Mouse (Mus musculus) heart, embryonic 14.5 days (tissue): ENCODE data around the gene Slc16a12. TPM values are rescaled to one million over a fixed set of nuclear protein-coding genes. Genes with fewer than 3 reads are reported as not detected.

Experiments
- ATAC-seq: fragments of 200-750 bp; cut with Nextera tagmentation; 2 replicates; pipeline ENCODE4 v1.8.0; 2017; ENCODE audit warnings: low read depth, moderate TSS enrichment; ENCODE audit not compliant: insufficient number of reproducible peaks, insufficient read depth, low FRiP score
- H3K27ac ChIP-seq, 2 experiments: fragments of 200-500 bp in 1 of 2; fragments of 300-500 bp in 1 of 2; sonication (generic) in 1 of 2; replicated peaks in 1 of 2; 2 replicates each; pipeline ENCODE4 v1.5.1; 2012 to 2014; ENCODE audit warnings: low read depth in 2 of 2, low read length in 2 of 2, control low read depth in 1 of 2, mild to moderate bottlenecking in 1 of 2, mixed read lengths in 1 of 2; ENCODE audit not compliant: control insufficient read depth in 1 of 2, insufficient read depth in 1 of 2
- H3K27me3 ChIP-seq: fragments of 300-500 bp; sonication (generic); 2 replicates; pipeline ENCODE4 v1.6.1; 2014; ENCODE audit warnings: mild to moderate bottlenecking, low read length, control low read depth; ENCODE audit not compliant: control insufficient read depth, insufficient read depth
- H3K36me3 ChIP-seq: fragments of 300-500 bp; sonication (generic); 2 replicates; pipeline ENCODE4 v1.6.1; 2014; ENCODE audit warnings: mild to moderate bottlenecking, control low read depth, low read length, mixed read lengths; ENCODE audit not compliant: control insufficient read depth, insufficient read depth
- H3K4me1 ChIP-seq, 2 experiments: fragments of 200-500 bp in 1 of 2; fragments of 300-500 bp in 1 of 2; sonication (generic) in 1 of 2; 2 replicates each; pipeline ENCODE4 v1.6.1; 2012 to 2014; ENCODE audit warnings: low read length in 2 of 2, control low read depth in 1 of 2, mixed read lengths in 1 of 2; ENCODE audit not compliant: control insufficient read depth in 2 of 2, insufficient read depth in 2 of 2
- H3K4me2 ChIP-seq: fragments of 300-500 bp; sonication (generic); 2 replicates; pipeline ENCODE4 v1.6.1; 2014; ENCODE audit warnings: mild to moderate bottlenecking, low read length
- H3K4me3 ChIP-seq, 2 experiments: fragments of 200-500 bp in 1 of 2; fragments of 300-500 bp in 1 of 2; sonication (generic) in 1 of 2; 2 replicates each; pipeline ENCODE4 v1.5.1; 2012 to 2014; ENCODE audit warnings: low read length in 2 of 2, mild to moderate bottlenecking in 2 of 2, control low read depth in 1 of 2, low read depth in 1 of 2, moderate library complexity in 1 of 2; ENCODE audit not compliant: control insufficient read depth in 1 of 2, insufficient read depth in 1 of 2
- H3K9ac ChIP-seq: fragments of 300-500 bp; sonication (generic); 2 replicates; pipeline ENCODE4 v1.6.1; 2014; ENCODE audit warnings: mild to moderate bottlenecking, low read length
- H3K9me3 ChIP-seq: fragments of 300-500 bp; sonication (generic); 2 replicates; pipeline ENCODE4 v1.6.1; 2016; ENCODE audit warnings: low read length, control low read depth; ENCODE audit not compliant: control insufficient read depth
- WGBS: fragments of 180-500 bp; shearing (Covaris S2); extraction: QIAGEN DNeasy Blood & Tissue Kit; methylation state at CpG from one replicate; pipeline ENCODE4 v1.1.7; 2014; 5-methylcytosine and 5-hydroxymethylcytosine counted together
- polyA plus RNA-seq: library from polyadenylated mRNA; unstranded; fragments of >200 nt; fragmentation: Nextera tagmentation; extraction: Ambion mirVana; gene quantifications from 2 replicates; pipeline ENCODE4 v1.2.1, GENCODE M21; 2014

The Slc16a12 gene
- polyA plus RNA-seq, 1 experiment from 2014 or later, result 19.7 TPM

DNA sequence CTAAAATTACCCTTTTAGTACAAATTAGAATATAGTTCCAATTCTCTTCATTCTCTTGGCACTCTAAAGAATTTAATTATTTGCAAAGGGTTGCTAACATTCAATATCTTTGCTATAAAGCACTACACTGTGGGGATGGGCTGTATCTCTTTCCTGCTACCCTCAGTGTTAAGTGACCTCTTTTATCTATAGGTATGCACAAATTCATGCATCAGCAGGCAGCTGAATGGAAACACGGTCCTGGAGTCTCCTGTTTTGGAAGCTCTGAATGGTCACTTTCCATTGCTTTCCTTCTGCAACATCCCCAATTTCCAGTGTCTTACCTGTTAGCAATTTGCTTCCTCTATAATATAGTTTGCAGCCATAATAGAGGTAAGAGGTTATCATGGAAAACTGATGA lies 48.2 kb downstream of the Slc16a12 start:
- ATAC-seq, result no peak
- 48% methylated on average over 1 of the region's 1 CpGs for WGBS
- H3K4me1 ChIP-seq, result no peaks in the 10 kb centered on the region
- no peak overlapping the region for H3K9ac ChIP-seq
- H3K27ac ChIP-seq, result no peak overlapping the region
- H3K27me3 ChIP-seq, result no peaks in the 10 kb centered on the region
- H3K9me3 ChIP-seq, result no peaks in the 10 kb centered on the region
- no peaks in the 10 kb centered on the region for H3K36me3 ChIP-seq
- no peak overlapping the region for H3K4me2 ChIP-seq
- no peak overlapping the region for H3K4me3 ChIP-seq

DNA sequence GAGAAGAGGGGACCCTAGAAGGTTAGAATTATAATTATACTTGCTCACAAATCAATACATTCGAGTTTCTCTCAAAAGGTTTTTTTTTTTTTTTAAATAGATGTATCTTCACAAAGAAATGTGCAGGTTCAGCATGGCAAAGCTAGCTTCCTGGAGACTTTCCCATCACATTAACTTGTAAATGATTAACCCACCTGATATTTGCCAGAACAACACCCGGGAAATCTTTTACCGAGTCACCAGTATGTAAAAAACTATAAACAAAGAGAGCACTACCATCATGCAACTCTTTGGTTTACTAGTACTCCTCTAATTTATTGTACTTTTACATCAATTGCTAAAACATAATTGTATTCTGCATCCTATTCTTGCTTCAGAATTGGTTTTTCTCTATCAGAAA lies 48.7 kb downstream of the Slc16a12 start:
- WGBS, result 87% methylated on average over 3 of the region's 3 CpGs
- Histone ChIP-seq H3K36me3 (no peaks in the 10 kb centered on the region), H3K27ac (no peak overlapping the region), H3K27me3 (no peaks in the 10 kb centered on the region), H3K9me3 (no peaks in the 10 kb centered on the region), H3K9ac (no peak overlapping the region), H3K4me3 (no peak overlapping the region), H3K4me1 (no peaks in the 10 kb centered on the region), H3K4me2 (no peak overlapping the region)
- no peak for ATAC-seq

DNA sequence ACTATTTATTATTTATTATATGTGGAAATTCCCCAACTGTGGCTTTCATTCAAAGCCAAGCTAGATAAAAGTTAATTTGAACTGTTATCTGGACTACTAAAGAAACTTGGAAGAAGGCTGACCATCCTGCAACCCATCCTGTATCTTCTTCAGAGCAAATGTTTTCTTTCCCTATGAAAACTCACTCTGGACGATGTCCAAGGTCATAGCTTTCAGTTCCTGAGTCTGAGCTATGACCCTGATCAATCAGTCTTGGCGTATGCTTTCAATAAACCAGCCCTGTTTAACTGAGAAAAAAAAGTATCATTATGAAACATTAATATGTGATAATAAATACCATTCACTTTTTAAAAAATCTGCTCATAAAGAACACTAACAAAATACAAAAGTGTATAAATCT lies 49.6 kb downstream of the Slc16a12 start:
- Histone ChIP-seq H3K4me2 (no peak overlapping the region), H3K36me3 (no peaks in the 10 kb centered on the region), H3K4me1 (no peaks in the 10 kb centered on the region), H3K9ac (no peak overlapping the region), H3K4me3 (no peak overlapping the region), H3K27me3 (no peaks in the 10 kb centered on the region), H3K27ac (no peak overlapping the region), H3K9me3 (no peaks in the 10 kb centered on the region)
- ATAC-seq, result no peak
- WGBS, result 72% methylated on average over 2 of the region's 2 CpGs

DNA sequence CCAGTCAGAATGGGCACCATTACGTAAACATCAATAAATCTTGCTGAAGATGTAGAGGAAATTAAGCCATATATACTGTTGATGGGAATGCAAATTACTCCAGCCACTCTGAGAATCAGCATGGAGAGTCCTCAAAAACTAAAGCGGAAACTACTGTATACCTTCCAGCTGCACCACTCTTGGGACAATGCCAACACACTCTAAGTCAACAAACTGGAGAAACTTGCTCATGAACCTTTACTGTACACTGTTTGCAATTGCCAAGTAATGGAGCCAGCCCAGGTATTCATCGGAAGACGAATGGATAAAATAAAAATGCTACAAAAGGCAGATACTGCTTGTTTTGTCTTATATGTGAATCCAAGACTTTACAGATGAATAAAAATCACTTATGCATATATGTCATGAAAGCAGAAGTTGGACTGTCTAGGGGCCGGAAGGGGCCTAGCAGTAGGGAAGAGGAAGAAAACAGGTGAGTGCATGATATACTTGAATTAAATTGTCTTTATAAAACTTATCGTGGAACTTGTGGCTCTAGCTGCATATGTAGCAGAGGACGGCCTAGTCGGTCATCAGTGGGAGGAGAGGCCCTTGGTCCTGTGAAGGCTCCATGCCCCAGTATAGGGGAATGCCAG lies 50.6 kb downstream of the Slc16a12 start:
- H3K4me2 ChIP-seq, result no peak overlapping the region
- no peak overlapping the region for H3K27ac ChIP-seq
- no peak overlapping the region for H3K4me3 ChIP-seq
- H3K9ac ChIP-seq, result no peak overlapping the region
- WGBS, result 87% methylated on average over 8 of the region's 8 CpGs
- H3K4me1 ChIP-seq, result no peaks in the 10 kb centered on the region
- no peak for ATAC-seq
- no peaks in the 10 kb centered on the region for H3K9me3 ChIP-seq
- H3K27me3 ChIP-seq, result no peaks in the 10 kb centered on the region
- no peaks in the 10 kb centered on the region for H3K36me3 ChIP-seq

DNA sequence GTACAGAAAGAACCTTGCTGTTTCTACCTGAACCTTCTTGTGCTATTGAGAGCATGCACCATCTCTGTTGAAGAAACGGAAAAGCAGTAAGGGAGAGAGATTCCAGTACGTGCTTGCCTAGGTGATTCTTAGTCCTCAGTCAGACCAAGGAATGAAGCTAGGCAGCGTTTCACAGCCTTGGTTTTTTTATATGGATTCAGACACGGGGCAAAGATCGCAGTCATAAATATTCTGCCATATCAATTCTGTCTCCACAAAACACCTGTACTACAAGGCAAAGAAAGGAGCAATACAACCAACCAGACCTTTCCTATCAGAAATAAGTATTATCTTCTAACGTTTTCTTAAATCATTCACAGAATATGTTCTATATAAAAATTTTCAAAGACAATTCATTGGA lies 55.7 kb downstream of the Slc16a12 start:
- Histone ChIP-seq H3K4me3 (no peak overlapping the region), H3K9ac (no peak overlapping the region), H3K36me3 (no peaks in the 10 kb centered on the region), H3K4me1 (no peaks in the 10 kb centered on the region), H3K4me2 (no peak overlapping the region), H3K27ac (no peak overlapping the region), H3K27me3 (no peaks in the 10 kb centered on the region), H3K9me3 (no peaks in the 10 kb centered on the region)
- 82% methylated on average over 6 of the region's 6 CpGs for WGBS
- no peak for ATAC-seq

DNA sequence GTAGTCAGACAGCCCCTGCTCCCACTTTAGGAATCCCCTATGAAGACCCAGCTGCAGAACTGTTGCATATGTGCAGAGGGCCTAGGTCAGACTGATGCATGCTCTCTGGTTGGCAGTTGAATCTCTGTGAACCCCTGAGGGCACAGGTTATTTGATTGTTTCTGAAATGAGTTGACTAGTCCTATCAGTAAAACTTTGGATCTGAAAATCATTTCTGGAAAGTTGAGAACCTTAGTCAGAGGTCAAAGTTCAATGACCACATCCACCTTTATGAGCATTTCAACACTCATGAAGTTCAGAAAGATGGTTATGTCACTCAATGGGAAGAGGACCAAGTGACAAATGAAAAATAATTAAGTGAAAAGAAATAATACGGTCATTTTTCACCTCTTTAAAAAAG lies 61.6 kb downstream of the Slc16a12 start:
- H3K4me2 ChIP-seq, result no peak overlapping the region
- no peak for ATAC-seq
- H3K4me1 ChIP-seq, result no peaks in the 10 kb centered on the region
- no peaks in the 10 kb centered on the region for H3K36me3 ChIP-seq
- no peak overlapping the region for H3K27ac ChIP-seq
- H3K9me3 ChIP-seq, result no peaks in the 10 kb centered on the region
- WGBS, result 90% methylated on average over 1 of the region's 1 CpGs
- H3K27me3 ChIP-seq, result no peaks in the 10 kb centered on the region
- no peak overlapping the region for H3K4me3 ChIP-seq
- no peak overlapping the region for H3K9ac ChIP-seq

DNA sequence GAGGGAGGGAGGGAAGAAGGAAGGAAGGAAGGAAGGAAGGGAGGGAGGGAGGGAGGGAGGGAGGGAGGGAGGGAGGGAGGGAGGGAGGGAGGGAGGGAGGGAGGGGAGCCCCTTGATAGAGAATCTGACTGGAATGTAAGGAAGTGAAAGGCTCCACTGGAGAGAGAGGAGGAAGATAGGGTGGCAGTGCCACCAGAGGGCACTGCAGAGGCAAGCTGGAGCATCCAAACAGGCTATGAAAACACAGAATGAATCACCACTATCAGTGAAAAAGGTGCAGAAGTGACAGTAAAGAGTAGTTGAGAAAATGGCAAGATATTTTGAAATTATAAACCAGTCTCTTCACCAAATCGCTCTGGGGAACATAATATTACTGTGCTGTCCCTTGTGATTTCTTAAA lies 62.2 kb downstream of the Slc16a12 start:
- H3K27me3 ChIP-seq, result no peaks in the 10 kb centered on the region
- no peak for ATAC-seq

DNA sequence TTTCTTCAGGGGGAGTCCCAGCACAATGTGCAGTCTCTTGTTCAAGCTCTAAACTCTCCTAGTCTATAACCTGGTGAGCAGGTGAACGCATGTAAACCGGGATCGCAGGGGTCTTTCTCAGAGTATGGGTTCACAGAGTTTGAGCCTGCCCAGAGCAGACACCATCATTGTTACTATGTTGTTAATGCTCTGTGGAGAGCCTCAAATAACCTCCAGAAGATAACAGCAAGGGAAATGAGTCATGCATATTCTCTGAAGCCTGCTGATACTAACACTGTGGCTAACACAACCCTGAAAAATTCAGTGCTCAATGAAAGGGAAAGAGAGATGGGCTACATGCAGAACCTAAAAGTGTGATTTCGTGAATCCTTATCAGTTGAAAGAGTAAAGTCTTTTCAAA lies 68.7 kb downstream of the Slc16a12 start:
- Histone ChIP-seq H3K4me2 (no peak overlapping the region), H3K4me1 (peaks cover 3 to 8% of the 10 kb centered on the region in 2 experiments)
- WGBS, result 33% methylated on average over 4 of the region's 4 CpGs

More for the DNA sequence above, 62.2 kb downstream of the Slc16a12 start:
- H3K36me3 ChIP-seq, result no peaks in the 10 kb centered on the region
- H3K4me3 ChIP-seq, result no peak overlapping the region
- no peak overlapping the region for H3K4me2 ChIP-seq
- H3K9ac ChIP-seq, result no peak overlapping the region
- no peaks in the 10 kb centered on the region for H3K9me3 ChIP-seq
- WGBS, result 42% methylated on average over 1 of the region's 1 CpGs
- H3K4me1 ChIP-seq, result no peaks in the 10 kb centered on the region
- H3K27ac ChIP-seq, result no peak overlapping the region

More for the DNA sequence above, 68.7 kb downstream of the Slc16a12 start:
- no peaks in the 10 kb centered on the region for H3K27me3 ChIP-seq
- H3K9me3 ChIP-seq, result no peaks in the 10 kb centered on the region
- H3K27ac ChIP-seq, result no peak overlapping the region
- H3K4me3 ChIP-seq, result no peak overlapping the region
- H3K36me3 ChIP-seq, result no peaks in the 10 kb centered on the region
- H3K9ac ChIP-seq, result no peak overlapping the region
- no peak for ATAC-seq
